Mouse (Mus musculus): ENCODE data around the gene Cdkn3. TPM values are rescaled to one million over a fixed set of nuclear protein-coding genes. Genes with fewer than 3 reads are reported as not detected.

Cdkn3 gene
- polyA plus RNA-seq (2015; fragmentation: Nextera tagmentation; extraction: Ambion mirVana), result 25.0 and 30.3 TPM in 2 replicates

- peak within 1 kb of the TSS; percentile 94 for H3K4me2 ChIP-seq (replicated peaks; ENCODE audit: low read depth)
- no peaks in the 10 kb centered on the region for H3K4me1 ChIP-seq (replicated peaks; ENCODE audit: control insufficient read depth, insufficient read depth)
- DNase-seq (ENCODE audit: low spot score) (peak; percentile 94), ATAC-seq (ENCODE audit: low FRiP score, low TSS enrichment) (peak; percentile 100)
- peaks cover 4% of the 10 kb centered on the region for H3K36me3 ChIP-seq (ENCODE audit: control insufficient read depth, insufficient read depth, low read length)
- WGBS, result under 1% methylated on average over 54 of the region's 54 CpGs
- no peak within 1 kb of the TSS for H3K27ac ChIP-seq (replicated peaks)
- TF ChIP-seq CTCF (IDR thresholded peaks at IDR 0.05; ENCODE audit: low read depth) (peak; percentile 1; the same call in 1 of the 2 replicates), EP300 (optimal IDR thresholded peaks at IDR 0.05) (no peak)
- H3K27me3 ChIP-seq (ENCODE audit: control insufficient read depth, insufficient read depth, low read length), result no peaks in the 10 kb centered on the region
- H3K4me3 ChIP-seq (ENCODE audit: low read depth, low read length), result peak within 1 kb of the TSS; percentile 82
- no peaks in the 10 kb centered on the region for H3K9me3 ChIP-seq (ENCODE audit: control insufficient read depth, low read length)
- H3K9ac ChIP-seq (ENCODE audit: low read length), result peak within 1 kb of the TSS; percentile 68
Measured at GRCm38 (mm10) chr14:46760355-46761029, at the start of gene Cdkn3. Gene Cdkn3, plus strand, starts transcription at chr14:46760541.

DNA sequence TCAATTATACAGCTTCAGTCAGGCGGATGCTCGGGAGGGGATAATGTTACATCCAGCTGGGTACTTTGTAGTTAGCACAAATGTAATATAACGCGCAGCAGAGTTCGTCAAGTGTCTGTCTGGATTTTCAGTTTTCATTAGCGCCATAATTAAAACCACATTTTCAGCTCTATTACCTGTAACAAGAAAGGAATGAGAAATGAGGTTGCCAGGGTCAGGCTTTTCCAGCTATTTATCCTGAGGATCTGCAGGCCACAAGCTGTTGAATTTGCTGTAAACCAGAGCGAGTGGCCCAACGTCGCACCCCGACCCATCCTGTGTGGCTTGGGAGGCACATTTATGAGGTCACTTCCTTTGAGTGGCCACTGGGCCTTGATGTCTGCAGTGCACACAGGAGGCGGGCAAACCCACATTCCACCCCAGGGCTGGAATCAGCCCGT lies 41.8 kb upstream of the Cdkn3 start:
- TF ChIP-seq CTCF (IDR thresholded peaks at IDR 0.05; ENCODE audit: low read depth) (no peak), EP300 (optimal IDR thresholded peaks at IDR 0.05) (no peak)
- H3K9ac ChIP-seq (ENCODE audit: low read length), result no peak overlapping the region
- DNase-seq (ENCODE audit: low spot score) (no peak), ATAC-seq (ENCODE audit: low FRiP score, low TSS enrichment) (no peak)
- H3K4me1 ChIP-seq (replicated peaks; ENCODE audit: control insufficient read depth, insufficient read depth), result no peaks in the 10 kb centered on the region
- H3K4me3 ChIP-seq (ENCODE audit: low read depth, low read length), result no peak overlapping the region
- H3K27me3 ChIP-seq (ENCODE audit: control insufficient read depth, insufficient read depth, low read length), result no peaks in the 10 kb centered on the region
- H3K27ac ChIP-seq (replicated peaks), result no peak overlapping the region
- no peaks in the 10 kb centered on the region for H3K36me3 ChIP-seq (ENCODE audit: control insufficient read depth, insufficient read depth, low read length)
- no peak overlapping the region for H3K4me2 ChIP-seq (replicated peaks; ENCODE audit: low read depth)
- H3K9me3 ChIP-seq (ENCODE audit: control insufficient read depth, low read length), result no peaks in the 10 kb centered on the region
- WGBS, result 68% methylated on average over 12 of the region's 12 CpGs

- H3K4me1 ChIP-seq (replicated peaks; ENCODE audit: control insufficient read depth, insufficient read depth), result no peaks in the 10 kb centered on the region
- peak; percentile 89 for TF ChIP-seq CTCF (IDR thresholded peaks at IDR 0.05; ENCODE audit: low read depth)
- no peak for TF ChIP-seq EP300 (optimal IDR thresholded peaks at IDR 0.05)
- DNase-seq (ENCODE audit: low spot score), result peak; percentile 38
- no peaks in the 10 kb centered on the region for H3K27me3 ChIP-seq (ENCODE audit: control insufficient read depth, insufficient read depth, low read length)
- 0 out of 2 replicates have a peak, but pooled peaks have one; percentile 30 for ATAC-seq (ENCODE audit: low FRiP score, low TSS enrichment)
- H3K9me3 ChIP-seq (ENCODE audit: control insufficient read depth, low read length), result no peaks in the 10 kb centered on the region
- 31% methylated on average over 5 of the region's 5 CpGs for WGBS
- H3K4me2 ChIP-seq (replicated peaks; ENCODE audit: low read depth), result no peak overlapping the region
- H3K27ac ChIP-seq (replicated peaks), result no peak overlapping the region
- H3K9ac ChIP-seq (ENCODE audit: low read length), result no peak overlapping the region
- H3K4me3 ChIP-seq (ENCODE audit: low read depth, low read length), result no peak overlapping the region
- H3K36me3 ChIP-seq (ENCODE audit: control insufficient read depth, insufficient read depth, low read length), result no peaks in the 10 kb centered on the region
Measured at GRCm38 (mm10) chr14:46722031-46722430, 38.3 kb upstream of the Cdkn3 start.

- Histone ChIP-seq H3K9me3 (ENCODE audit: control insufficient read depth, low read length) (no peaks in the 10 kb centered on the region), H3K4me1 (replicated peaks; ENCODE audit: control insufficient read depth, insufficient read depth) (no peaks in the 10 kb centered on the region), H3K27me3 (ENCODE audit: control insufficient read depth, insufficient read depth, low read length) (no peaks in the 10 kb centered on the region), H3K36me3 (ENCODE audit: control insufficient read depth, insufficient read depth, low read length) (no peaks in the 10 kb centered on the region), H3K4me2 (replicated peaks; ENCODE audit: low read depth) (no peak overlapping the region), H3K4me3 (ENCODE audit: low read depth, low read length) (no peak overlapping the region), H3K9ac (ENCODE audit: low read length) (no peak overlapping the region), H3K27ac (replicated peaks) (no peak overlapping the region)
- DNase-seq (ENCODE audit: low spot score), result no peak
- ATAC-seq (ENCODE audit: low FRiP score, low TSS enrichment), result no peak
- TF ChIP-seq CTCF (IDR thresholded peaks at IDR 0.05; ENCODE audit: low read depth), result peak; percentile 84
- no peak for TF ChIP-seq EP300 (optimal IDR thresholded peaks at IDR 0.05)
- WGBS, result 32% methylated on average over 3 of the region's 3 CpGs
Measured at GRCm38 (mm10) chr14:46723828-46724227, 36.5 kb upstream of the Cdkn3 start.

DNA sequence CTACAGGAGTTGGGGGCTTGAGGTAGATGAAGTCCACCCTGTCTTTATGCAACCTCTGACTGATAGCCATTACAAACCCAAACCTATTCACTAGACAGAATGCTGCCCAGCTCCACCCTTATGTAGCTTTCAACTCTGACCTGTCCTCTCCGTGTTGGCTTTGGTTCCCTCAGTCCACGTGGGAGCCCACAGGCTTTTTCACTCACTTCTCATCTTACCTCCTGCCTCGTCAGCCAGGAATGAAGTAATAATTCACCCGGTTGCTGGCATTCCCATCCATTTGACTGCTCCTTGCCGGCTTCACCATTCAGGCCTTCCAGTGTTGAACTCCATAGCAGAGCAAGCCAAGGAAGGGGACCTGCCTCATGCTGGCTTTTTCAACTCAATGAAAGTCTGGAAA lies 35.4 kb upstream of the Cdkn3 start:
- H3K9ac ChIP-seq (ENCODE audit: low read length), result no peak overlapping the region
- TF ChIP-seq EP300 (optimal IDR thresholded peaks at IDR 0.05), result no peak
- no peak for TF ChIP-seq CTCF (IDR thresholded peaks at IDR 0.05; ENCODE audit: low read depth)
- H3K27ac ChIP-seq (replicated peaks), result no peak overlapping the region
- H3K27me3 ChIP-seq (ENCODE audit: control insufficient read depth, insufficient read depth, low read length), result no peaks in the 10 kb centered on the region
- no peaks in the 10 kb centered on the region for H3K9me3 ChIP-seq (ENCODE audit: control insufficient read depth, low read length)
- DNase-seq (ENCODE audit: low spot score) (no peak), ATAC-seq (ENCODE audit: low FRiP score, low TSS enrichment) (no peak)
- no peaks in the 10 kb centered on the region for H3K4me1 ChIP-seq (replicated peaks; ENCODE audit: control insufficient read depth, insufficient read depth)
- H3K4me3 ChIP-seq (ENCODE audit: low read depth, low read length), result no peak overlapping the region
- no peak overlapping the region for H3K4me2 ChIP-seq (replicated peaks; ENCODE audit: low read depth)
- no peaks in the 10 kb centered on the region for H3K36me3 ChIP-seq (ENCODE audit: control insufficient read depth, insufficient read depth, low read length)
- 45% methylated on average over 5 of the region's 5 CpGs for WGBS

DNA sequence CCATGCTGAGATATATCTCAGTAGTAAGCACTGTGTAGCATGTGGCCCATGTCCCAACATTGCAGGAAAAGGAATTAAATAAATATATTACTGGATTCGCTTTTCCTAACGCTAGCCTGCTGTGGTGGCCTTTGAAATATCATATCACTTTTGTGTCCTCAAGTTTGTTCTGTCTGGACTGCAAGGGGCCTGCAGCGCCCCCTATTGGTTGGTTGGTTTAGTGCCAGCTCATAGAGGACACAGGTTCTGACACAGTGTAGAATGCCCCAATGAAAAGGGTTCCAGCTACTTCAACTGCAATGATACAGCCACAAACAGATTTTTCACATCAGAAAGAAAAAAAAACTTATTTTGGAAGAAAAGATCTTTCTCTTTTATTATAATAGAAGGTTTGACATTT lies 34.6 kb upstream of the Cdkn3 start:
- H3K4me2 ChIP-seq (replicated peaks; ENCODE audit: low read depth), result no peak overlapping the region
- TF ChIP-seq CTCF (IDR thresholded peaks at IDR 0.05; ENCODE audit: low read depth), result peak; percentile 62
- TF ChIP-seq EP300 (optimal IDR thresholded peaks at IDR 0.05), result no peak
- H3K4me3 ChIP-seq (ENCODE audit: low read depth, low read length), result no peak overlapping the region
- ATAC-seq (ENCODE audit: low FRiP score, low TSS enrichment) (no peak), DNase-seq (ENCODE audit: low spot score) (peak; percentile 23)
- H3K27ac ChIP-seq (replicated peaks), result no peak overlapping the region
- H3K4me1 ChIP-seq (replicated peaks; ENCODE audit: control insufficient read depth, insufficient read depth), result no peaks in the 10 kb centered on the region
- no peaks in the 10 kb centered on the region for H3K36me3 ChIP-seq (ENCODE audit: control insufficient read depth, insufficient read depth, low read length)
- WGBS, result 42% methylated on average over 3 of the region's 3 CpGs
- no peaks in the 10 kb centered on the region for H3K9me3 ChIP-seq (ENCODE audit: control insufficient read depth, low read length)
- H3K9ac ChIP-seq (ENCODE audit: low read length), result no peak overlapping the region
- H3K27me3 ChIP-seq (ENCODE audit: control insufficient read depth, insufficient read depth, low read length), result no peaks in the 10 kb centered on the region
